ENCODE assay signal across 7 mouse cellular contexts in the genomic region with DNA sequence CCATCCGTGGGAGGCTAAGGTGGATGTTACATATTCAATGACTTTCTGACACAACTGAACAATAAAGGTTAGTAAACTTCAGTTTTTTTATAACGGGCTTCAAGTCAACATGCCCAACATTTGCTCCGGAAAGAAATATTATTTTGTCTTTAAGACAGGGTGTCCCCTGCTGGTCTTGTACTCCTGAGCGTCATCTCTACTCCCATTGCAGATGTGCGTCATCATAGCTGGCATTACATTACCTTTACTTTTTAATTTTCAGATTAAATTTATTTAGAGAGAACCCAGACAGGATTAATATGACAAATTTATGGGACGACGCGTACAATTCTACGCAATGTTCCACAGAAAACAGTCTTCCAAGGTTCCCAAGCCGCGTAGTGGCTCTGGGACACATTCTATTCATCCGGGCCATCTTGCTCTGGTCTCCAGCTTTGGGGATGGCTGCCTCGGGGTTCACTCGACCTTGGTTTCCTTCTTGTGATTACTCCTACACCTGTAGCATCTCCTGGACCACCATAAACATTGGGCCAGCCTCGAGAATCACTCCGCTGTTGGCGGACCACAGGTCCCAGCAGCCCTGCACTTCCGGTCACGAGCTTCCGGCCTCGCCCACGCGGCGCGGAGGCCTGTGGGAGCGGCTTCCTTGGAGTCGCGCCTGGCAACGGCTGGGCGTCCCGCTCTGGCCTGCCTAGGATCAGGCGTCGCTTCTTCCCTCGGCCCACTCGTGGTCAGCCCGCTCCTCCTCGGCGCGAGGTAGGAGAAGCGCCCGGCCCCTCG. TPM values are rescaled to one million over a fixed set of nuclear protein-coding genes. Genes with fewer than 3 reads are reported as not detected.
DNase-seq lines count a peak whose midpoint lies in the region; ATAC-seq and TF ChIP-seq lines count a peak whose summit lies in the region.

A gene (plus strand): TSS at position 631 of the 780 bp plus-strand sequence.

- WGBS in embryonic facial prominence, embryonic 10.5 days = 4% methylated on average over 42 of the region's 42 CpGs
- 3% methylated on average over 42 of the region's 42 CpGs for WGBS in intestine, postnatal 0 days
- 4% methylated on average over 42 of the region's 42 CpGs for WGBS in midbrain, embryonic 12.5 days
- WGBS in small intestine, adult 2 months = 2% methylated on average over 42 of the region's 42 CpGs

- H3K27ac ChIP-seq in embryonic facial prominence, embryonic 10.5 days (replicated peaks) = peak within 1 kb of the TSS; percentile 84
- H3K27ac ChIP-seq in intestine, postnatal 0 days (ENCODE audit: low read depth, low read length) = peak within 1 kb of the TSS; percentile 47; the same call in 1 of the 2 replicates
- H3K27ac ChIP-seq in midbrain, embryonic 12.5 days (replicated peaks) = peak within 1 kb of the TSS; percentile 75
- peak within 1 kb of the TSS; percentile 50; the same call in 1 of the 2 replicates for H3K27ac ChIP-seq in small intestine, adult 2 months (ENCODE audit: insufficient read depth, low read depth, low read length)

- peaks cover 13% of the 10 kb centered on the region for H3K4me1 ChIP-seq in embryonic facial prominence, embryonic 10.5 days
- no peaks in the 10 kb centered on the region for H3K4me1 ChIP-seq in intestine, postnatal 0 days (replicated peaks; ENCODE audit: control insufficient read depth, insufficient read depth, low read length)
- H3K4me1 ChIP-seq in midbrain, embryonic 12.5 days = peaks cover 7% of the 10 kb centered on the region
- no peaks in the 10 kb centered on the region; the same call in 1 of the 2 replicates for H3K4me1 ChIP-seq in small intestine, adult 2 months (ENCODE audit: control insufficient read depth, insufficient read depth, insufficient read length, low read length)

- H3K9ac ChIP-seq in intestine, postnatal 0 days (ENCODE audit: low read depth, low read length) = peak within 1 kb of the TSS; percentile 80
- H3K9ac ChIP-seq in midbrain, embryonic 12.5 days (replicated peaks) = peak within 1 kb of the TSS; percentile 85

- peak; percentile 98 for ATAC-seq in intestine, postnatal 0 days
- ATAC-seq in midbrain, embryonic 12.5 days (ENCODE audit: low FRiP score, low read depth) = peak; percentile 99

- no peaks in the 10 kb centered on the region for H3K36me3 ChIP-seq in embryonic facial prominence, embryonic 10.5 days (replicated peaks)
- no peaks in the 10 kb centered on the region for H3K36me3 ChIP-seq in intestine, postnatal 0 days (ENCODE audit: control insufficient read depth, insufficient read depth)
- H3K36me3 ChIP-seq in midbrain, embryonic 12.5 days = no peaks in the 10 kb centered on the region
- H3K36me3 ChIP-seq in small intestine, adult 2 months (ENCODE audit: control insufficient read depth, insufficient read depth, low read length) = no peaks in the 10 kb centered on the region

- H3K9me3 ChIP-seq in embryonic facial prominence, embryonic 10.5 days = no peaks in the 10 kb centered on the region
- no peaks in the 10 kb centered on the region for H3K9me3 ChIP-seq in intestine, postnatal 0 days (ENCODE audit: control insufficient read depth)
- no peaks in the 10 kb centered on the region for H3K9me3 ChIP-seq in midbrain, embryonic 12.5 days

- no peaks in the 10 kb centered on the region for H3K27me3 ChIP-seq in embryonic facial prominence, embryonic 10.5 days (replicated peaks; ENCODE audit: low read depth, poor library complexity, severe bottlenecking)
- no peaks in the 10 kb centered on the region for H3K27me3 ChIP-seq in intestine, postnatal 0 days (replicated peaks; ENCODE audit: control insufficient read depth, insufficient read depth, low read length)
- no peaks in the 10 kb centered on the region for H3K27me3 ChIP-seq in midbrain, embryonic 12.5 days
- no peaks in the 10 kb centered on the region for H3K27me3 ChIP-seq in small intestine, adult 2 months (ENCODE audit: control insufficient read depth, insufficient read depth, low read length)

- H3K4me2 ChIP-seq in intestine, postnatal 0 days (replicated peaks; ENCODE audit: low read depth) = peak within 1 kb of the TSS; percentile 89
- peak within 1 kb of the TSS; percentile 69 for H3K4me2 ChIP-seq in midbrain, embryonic 12.5 days (replicated peaks)

- 0 out of 2 replicates have a peak, but pooled peaks have one; percentile 26 for TF ChIP-seq CTCF in intestine, postnatal 0 days (IDR thresholded peaks at IDR 0.05; ENCODE audit: low read depth)
- no peak for TF ChIP-seq CTCF in small intestine, adult 2 months (IDR thresholded peaks at IDR 0.05; ENCODE audit: extremely low read depth, insufficient read length, insufficient replicate concordance, low read depth, low read length)

- intact Hi-C loops in left cerebral cortex, postnatal 4 days (cut with DNase I) = no loop called here

- peak within 1 kb of the TSS; percentile 85 for H3K4me3 ChIP-seq in embryonic facial prominence, embryonic 10.5 days
- H3K4me3 ChIP-seq in intestine, postnatal 0 days (ENCODE audit: low read depth, low read length) = peak within 1 kb of the TSS; percentile 89
- H3K4me3 ChIP-seq in midbrain, embryonic 12.5 days = peak within 1 kb of the TSS; percentile 94
- peak within 1 kb of the TSS; percentile 99 for H3K4me3 ChIP-seq in small intestine, adult 2 months (ENCODE audit: low read depth, low read length)

- TF ChIP-seq POLR2A in small intestine, adult 2 months (IDR thresholded peaks at IDR 0.05; ENCODE audit: low read depth, low read length) = peak; percentile 24

- DNase-seq in adrenal gland, postnatal 10 days = peak; percentile 96
- DNase-seq in embryonic facial prominence, embryonic 10.5 days (ENCODE audit: low spot score) = peak; percentile 94
- peak; percentile 34 for DNase-seq in gonadal fat pad, adult 2 months (ENCODE audit: low read depth)
- DNase-seq in left cerebral cortex, postnatal 4 days = peak; percentile 93

RNA-seq across cellular contexts. Expression of the gene that starts here (rescaled TPM):
- total RNA-seq in adrenal gland, postnatal 10 days (2021) = 1 to 10 TPM; 7.2 to 8.9 TPM
- 12.3 and 13.4 TPM in 2 replicates for polyA plus RNA-seq in embryonic facial prominence, embryonic 10.5 days (2016; fragmentation: Nextera tagmentation; extraction: Ambion mirVana)
- polyA plus RNA-seq in gonadal fat pad, adult 2 months (2012; rRNA removed) = 8.1 and 8.6 TPM in 2 replicates
- polyA plus RNA-seq in intestine, postnatal 0 days (2015; fragmentation: Nextera tagmentation; extraction: Ambion mirVana) = 5.1 and 5.2 TPM in 2 replicates
- 10 to 100 TPM; 17.0 to 19.4 TPM for total RNA-seq in left cerebral cortex, postnatal 4 days (2021)
- polyA plus RNA-seq in midbrain, embryonic 12.5 days (2016; fragmentation: Nextera tagmentation; extraction: Ambion mirVana) = 14.8 and 17.2 TPM in 2 replicates
- 0.38 and 0.58 TPM in 2 replicates for polyA plus RNA-seq in small intestine, adult 2 months (2012; rRNA removed)

Comparison
In these comparisons a context has a peak if more than half of its experiments do, and no peak if none do; other contexts are left out.
1. Peak in every context shown above with its lines: DNase-seq, ATAC-seq, H3K4me3 ChIP-seq and H3K27ac ChIP-seq.
2. DNase-seq: peak in every context shown above with its lines; median percentile 96 in adrenal gland, postnatal 10 days; 94 in embryonic facial prominence, embryonic 10.5 days; 93 in left cerebral cortex, postnatal 4 days; 34 in gonadal fat pad, adult 2 months.